Mouse (Mus musculus): ENCODE results near the gene Mtfmt. TPM values are rescaled to one million over a fixed set of nuclear protein-coding genes. Genes with fewer than 3 reads are reported as not detected.

The Mtfmt gene
- polyA plus RNA-seq, 1 experiment from 2014 or later, result 14.6 TPM

Other genes starting within 250 kb of the Mtfmt start
- 6.9 and 7.2 TPM in 2 replicates for gene Parp16, start 240.4 kb upstream of the Mtfmt start, polyA plus RNA-seq (2014; fragmentation: Nextera tagmentation; extraction: Ambion mirVana)
- 9.7 and 10.7 TPM in 2 replicates for gene Cilp, start 170.6 kb upstream of the Mtfmt start, polyA plus RNA-seq (2014; fragmentation: Nextera tagmentation; extraction: Ambion mirVana)
- 55.8 and 56.3 TPM in 2 replicates for gene Clpx, start 141.5 kb upstream of the Mtfmt start, polyA plus RNA-seq (2014; fragmentation: Nextera tagmentation; extraction: Ambion mirVana)
- gene Pdcd7, start 89.7 kb upstream of the Mtfmt start, polyA plus RNA-seq (2014; fragmentation: Nextera tagmentation; extraction: Ambion mirVana), result 11.5 and 11.9 TPM in 2 replicates
- 0.72 TPM in 1 of 2 replicates, not detected in the other for gene Ubap1l, start 74.7 kb upstream of the Mtfmt start, polyA plus RNA-seq (2014; fragmentation: Nextera tagmentation; extraction: Ambion mirVana)
- gene Kbtbd13, start 44.1 kb upstream of the Mtfmt start, polyA plus RNA-seq (2014; fragmentation: Nextera tagmentation; extraction: Ambion mirVana), result 1.8 and 2.1 TPM in 2 replicates
- gene Rasl12, start 37.3 kb upstream of the Mtfmt start, polyA plus RNA-seq (2014; fragmentation: Nextera tagmentation; extraction: Ambion mirVana), result 9.6 and 10.9 TPM in 2 replicates
- not detected in 2 replicates for gene Slc51b, start 12.8 kb upstream of the Mtfmt start, polyA plus RNA-seq (2014; fragmentation: Nextera tagmentation; extraction: Ambion mirVana)
- 176 and 185 TPM in 2 replicates for gene Spg21, start 25.2 kb downstream of the Mtfmt start, polyA plus RNA-seq (2014; fragmentation: Nextera tagmentation; extraction: Ambion mirVana)
- gene Ankdd1a, start 84.4 kb downstream of the Mtfmt start, polyA plus RNA-seq (2014; fragmentation: Nextera tagmentation; extraction: Ambion mirVana), result not detected in 2 replicates
- 12.9 and 14.3 TPM in 2 replicates for gene Plekho2, start 144.3 kb downstream of the Mtfmt start, polyA plus RNA-seq (2014; fragmentation: Nextera tagmentation; extraction: Ambion mirVana)
- gene Pif1, start 151.4 kb downstream of the Mtfmt start, polyA plus RNA-seq (2014; fragmentation: Nextera tagmentation; extraction: Ambion mirVana), result 5.9 and 7.2 TPM in 2 replicates
- 13.6 and 13.8 TPM in 2 replicates for gene Rbpms2, start 193.9 kb downstream of the Mtfmt start, polyA plus RNA-seq (2014; fragmentation: Nextera tagmentation; extraction: Ambion mirVana)
- gene Oaz2, start 232.2 kb downstream of the Mtfmt start, polyA plus RNA-seq (2014; fragmentation: Nextera tagmentation; extraction: Ambion mirVana), result 203 and 214 TPM in 2 replicates